Mouse (Mus musculus) heart, embryonic 16.5 days (tissue): Measurements from ENCODE around the gene Gm7247. TPM values are rescaled to one million over a fixed set of nuclear protein-coding genes. Genes with fewer than 3 reads are reported as not detected.

Experiments
- ATAC-seq: fragments of 200-750 bp; cut with Nextera tagmentation; replicated peaks from 2 replicates; pipeline ENCODE4 v1.8.0; 2017; ENCODE audit warnings: moderate number of reproducible peaks; ENCODE audit not compliant: insufficient read depth, low FRiP score; ENCODE audit errors: extremely low read depth
- H3K27ac ChIP-seq: fragments of 300-500 bp; sonication (generic); 2 replicates; pipeline ENCODE4 v1.5.1; 2014; ENCODE audit warnings: mild to moderate bottlenecking, low read length, control low read depth, moderate library complexity
- H3K27me3 ChIP-seq: fragments of 300-500 bp; sonication (generic); 2 replicates; pipeline ENCODE4 v1.6.1; 2014; ENCODE audit warnings: low read length, mixed read lengths; ENCODE audit not compliant: control insufficient read depth, insufficient read depth
- H3K36me3 ChIP-seq: fragments of 300-500 bp; sonication (generic); 2 replicates; pipeline ENCODE4 v1.6.1; 2014; ENCODE audit not compliant: control insufficient read depth, insufficient read depth
- H3K4me1 ChIP-seq: fragments of 300-500 bp; sonication (generic); 2 replicates; pipeline ENCODE4 v1.6.1; 2014; ENCODE audit warnings: low read length, mixed read lengths; ENCODE audit not compliant: control insufficient read depth, insufficient read depth
- H3K4me2 ChIP-seq: fragments of 300-500 bp; sonication (generic); 2 replicates; pipeline ENCODE4 v1.6.1; 2014; ENCODE audit warnings: low read depth, mild to moderate bottlenecking, control low read depth, low read length
- H3K4me3 ChIP-seq: fragments of 300-500 bp; sonication (generic); 2 replicates; pipeline ENCODE4 v1.5.1; 2014; ENCODE audit warnings: mild to moderate bottlenecking, control low read depth, low read length
- H3K9ac ChIP-seq: fragments of 300-500 bp; sonication (generic); 2 replicates; pipeline ENCODE4 v1.6.1; 2014; ENCODE audit warnings: low read length, control low read depth
- H3K9me3 ChIP-seq: fragments of 300-500 bp; sonication (generic); replicated peaks from 2 replicates; pipeline ENCODE4 v1.6.1; 2016; ENCODE audit warnings: low read length; ENCODE audit not compliant: control insufficient read depth
- WGBS: fragments of 180-500 bp; shearing (Covaris S2); extraction: QIAGEN DNeasy Blood & Tissue Kit; methylation state at CpG from one replicate; pipeline ENCODE4 v1.1.7; 2014; 5-methylcytosine and 5-hydroxymethylcytosine counted together
- polyA plus RNA-seq: library from polyadenylated mRNA; unstranded; fragments of >200 nt; fragmentation: Nextera tagmentation; extraction: Ambion mirVana; gene quantifications from 2 replicates; pipeline ENCODE4 v1.2.1, GENCODE M21; 2015

Gm7247 gene
- polyA plus RNA-seq = not detected in 2 replicates

- Histone ChIP-seq H3K27ac (no peak within 1 kb of the TSS), H3K4me3 (no peak within 1 kb of the TSS), H3K36me3 (no peaks in the 10 kb centered on the region), H3K4me2 (no peak within 1 kb of the TSS), H3K9ac (no peak within 1 kb of the TSS), H3K4me1 (no peaks in the 10 kb centered on the region), H3K9me3 (no peaks in the 10 kb centered on the region), H3K27me3 (peaks cover 2% of the 10 kb centered on the region; the same call in 1 of the 2 replicates)
- WGBS = 84% methylated on average over 1 of the region's 1 CpGs
- ATAC-seq = no peak
These were observed at the start of gene Gm7247 for GRCm38 (mm10) chr14:51361456-51361855. Gene Gm7247, plus strand, starts transcription at chr14:51361756.

- no peak overlapping the region for H3K9ac ChIP-seq
- no peaks in the 10 kb centered on the region; the same call in 1 of the 2 replicates for H3K9me3 ChIP-seq
- no peak overlapping the region for H3K4me2 ChIP-seq
- ATAC-seq = no peak
- no peaks in the 10 kb centered on the region for H3K36me3 ChIP-seq
- 62% methylated on average over 1 of the region's 1 CpGs for WGBS
- H3K4me3 ChIP-seq = no peak overlapping the region
- H3K4me1 ChIP-seq = no peaks in the 10 kb centered on the region
- H3K27me3 ChIP-seq = no peaks in the 10 kb centered on the region
- no peak overlapping the region for H3K27ac ChIP-seq
These were observed 37.6 kb upstream of the Gm7247 start for GRCm38 (mm10) chr14:51324001-51324400.

GRCm38 (mm10) chr14:51346027-51346426 lies 15.5 kb upstream of the Gm7247 start:
- H3K36me3 ChIP-seq = no peaks in the 10 kb centered on the region

GRCm38 (mm10) chr14:51358111-51358982 lies 3.2 kb upstream of the Gm7247 start:
- 3% methylated on average over 74 of the region's 75 CpGs for WGBS
- H3K27ac ChIP-seq = no peak overlapping the region
- 0 out of 2 replicates have a peak, but pooled peaks have one; percentile 23 for ATAC-seq
- peak overlapping the region; percentile 58 for H3K4me3 ChIP-seq
- H3K4me1 ChIP-seq = no peaks in the 10 kb centered on the region
- peak overlapping the region; percentile 69 for H3K9ac ChIP-seq
- H3K36me3 ChIP-seq = no peaks in the 10 kb centered on the region
- no peaks in the 10 kb centered on the region for H3K9me3 ChIP-seq
- peaks cover 2% of the 10 kb centered on the region; the same call in 1 of the 2 replicates for H3K27me3 ChIP-seq
- peak overlapping the region; percentile 92 for H3K4me2 ChIP-seq

More at GRCm38 (mm10) chr14:51346027-51346426, 15.5 kb upstream of the Gm7247 start:
- H3K27ac ChIP-seq = no peak overlapping the region
- no peaks in the 10 kb centered on the region for H3K4me1 ChIP-seq
- no peak overlapping the region for H3K9ac ChIP-seq
- H3K4me3 ChIP-seq = no peak overlapping the region
- H3K9me3 ChIP-seq = no peaks in the 10 kb centered on the region
- H3K4me2 ChIP-seq = no peak overlapping the region
- H3K27me3 ChIP-seq = no peaks in the 10 kb centered on the region
- no peak for ATAC-seq

- ATAC-seq = no peak
- Histone ChIP-seq H3K4me2 (no peak overlapping the region), H3K36me3 (no peaks in the 10 kb centered on the region), H3K27me3 (no peaks in the 10 kb centered on the region), H3K9me3 (peaks cover 8% of the 10 kb centered on the region), H3K4me3 (no peak overlapping the region), H3K4me1 (no peaks in the 10 kb centered on the region), H3K9ac (no peak overlapping the region), H3K27ac (no peak overlapping the region)
- WGBS = 94% methylated on average over 20 of the region's 20 CpGs
These were observed 21.2 kb downstream of the Gm7247 start for GRCm38 (mm10) chr14:51382805-51383204.

- H3K36me3 ChIP-seq = no peaks in the 10 kb centered on the region
- 97% methylated on average over 10 of the region's 10 CpGs for WGBS
- H3K4me2 ChIP-seq = no peak overlapping the region
- H3K9ac ChIP-seq = no peak overlapping the region
- H3K4me1 ChIP-seq = no peaks in the 10 kb centered on the region
- ATAC-seq = no peak
- H3K4me3 ChIP-seq = no peak overlapping the region
- no peaks in the 10 kb centered on the region for H3K27me3 ChIP-seq
- H3K9me3 ChIP-seq = peaks cover 11% of the 10 kb centered on the region
- no peak overlapping the region for H3K27ac ChIP-seq
These were observed 22.8 kb downstream of the Gm7247 start for GRCm38 (mm10) chr14:51384351-51384750.

- Histone ChIP-seq H3K27ac (no peak overlapping the region), H3K36me3 (no peaks in the 10 kb centered on the region), H3K27me3 (no peaks in the 10 kb centered on the region), H3K9me3 (peaks cover 11% of the 10 kb centered on the region), H3K4me1 (no peaks in the 10 kb centered on the region), H3K4me3 (no peak overlapping the region), H3K4me2 (no peak overlapping the region), H3K9ac (no peak overlapping the region)
- ATAC-seq = no peak
- 77% methylated on average over 4 of the region's 4 CpGs for WGBS
These were observed 24.2 kb downstream of the Gm7247 start for GRCm38 (mm10) chr14:51385741-51386140.

GRCm38 (mm10) chr14:51387768-51388167 lies 26.2 kb downstream of the Gm7247 start:
- Histone ChIP-seq H3K4me2 (no peak overlapping the region), H3K4me1 (no peaks in the 10 kb centered on the region), H3K4me3 (no peak overlapping the region), H3K36me3 (no peaks in the 10 kb centered on the region), H3K27ac (no peak overlapping the region), H3K9me3 (peaks cover 11% of the 10 kb centered on the region), H3K9ac (no peak overlapping the region), H3K27me3 (no peaks in the 10 kb centered on the region)
- WGBS = 94% methylated on average over 8 of the region's 8 CpGs
- no peak for ATAC-seq

GRCm38 (mm10) chr14:51388222-51388621 lies 26.7 kb downstream of the Gm7247 start:
- Histone ChIP-seq H3K4me1 (no peaks in the 10 kb centered on the region), H3K9me3 (peaks cover 11% of the 10 kb centered on the region), H3K36me3 (no peaks in the 10 kb centered on the region), H3K27me3 (no peaks in the 10 kb centered on the region), H3K27ac (no peak overlapping the region), H3K4me2 (no peak overlapping the region), H3K4me3 (no peak overlapping the region), H3K9ac (no peak overlapping the region)
- 95% methylated on average over 9 of the region's 9 CpGs for WGBS
- ATAC-seq = no peak
